Mouse (Mus musculus) hindbrain, postnatal 0 days (tissue): ENCODE results near the gene Per2. TPM values are rescaled to one million over a fixed set of nuclear protein-coding genes. Genes with fewer than 3 reads are reported as not detected.
A peak's percentile ranks its signal among the peaks of the same experiment; 100 is the strongest.

Experiments
- ATAC-seq: fragments of 200-750 bp; cut with Nextera tagmentation; 2 replicates; pipeline ENCODE4 v1.8.0; 2017; ENCODE audit warnings: mild to moderate bottlenecking, moderate TSS enrichment, moderate library complexity
- DNase-seq: peaks from one replicate; pipeline ENCODE4 v3.0.0-alpha.2; 2015; ENCODE audit warnings: low spot score
- H3K27ac ChIP-seq: fragments of 300-500 bp; sonication (generic); 2 replicates; pipeline ENCODE4 v1.5.1; 2014; ENCODE audit warnings: mild to moderate bottlenecking
- H3K27me3 ChIP-seq: fragments of 300-500 bp; sonication (generic); 2 replicates; pipeline ENCODE4 v1.6.1; 2014; ENCODE audit warnings: low read length, mixed read lengths; ENCODE audit not compliant: insufficient read depth
- H3K36me3 ChIP-seq: fragments of 300-500 bp; sonication (generic); 2 replicates; pipeline ENCODE4 v1.6.1; 2014; ENCODE audit warnings: low read length, mixed read lengths; ENCODE audit not compliant: insufficient read depth
- H3K4me1 ChIP-seq: fragments of 300-500 bp; sonication (generic); 2 replicates; pipeline ENCODE4 v1.6.1; 2014; ENCODE audit warnings: antibody characterized with exemption, low read length, mixed read lengths; ENCODE audit not compliant: insufficient read depth
- H3K4me2 ChIP-seq: fragments of 300-500 bp; sonication (generic); 2 replicates; pipeline ENCODE4 v1.6.1; 2014; ENCODE audit warnings: low read depth, mild to moderate bottlenecking, low read length, moderate library complexity, mixed read lengths
- H3K4me3 ChIP-seq: fragments of 300-500 bp; sonication (generic); 2 replicates; pipeline ENCODE4 v1.5.1; 2014; ENCODE audit warnings: low read length
- H3K9ac ChIP-seq: fragments of 300-500 bp; sonication (generic); replicated peaks from 2 replicates; pipeline ENCODE4 v1.6.1; 2014; ENCODE audit warnings: mild to moderate bottlenecking, low read length, moderate library complexity, mixed read lengths
- H3K9me3 ChIP-seq: fragments of 300-500 bp; sonication (generic); 2 replicates; pipeline ENCODE4 v1.6.1; 2016; ENCODE audit warnings: low read length, mixed read lengths
- CTCF ChIP-seq: IDR thresholded peaks from 2 replicates; pipeline ENCODE4 v1.5.1; 2016; ENCODE audit warnings: antibody characterized with exemption, control low read depth, low read depth
- WGBS: fragments of 180-500 bp; shearing (Covaris S2); extraction: QIAGEN DNeasy Blood & Tissue Kit; methylation state at CpG from one replicate; pipeline ENCODE4 v1.1.7; 2014; 5-methylcytosine and 5-hydroxymethylcytosine counted together
- polyA plus RNA-seq: library from polyadenylated mRNA; unstranded; fragments of >200 nt; fragmentation: Nextera tagmentation; extraction: Ambion mirVana; gene quantifications from 2 replicates; pipeline ENCODE4 v1.2.1, GENCODE M21; 2015
- total RNA-seq: library from RNA; depleted of rRNA; stranded (reverse); fragments of >200 nt; gene quantifications from 2 replicates; pipeline ENCODE4 v1.2.3, GENCODE M21; 2014; rRNA removed

Gene Per2
- total RNA-seq (10.0 and 12.0 TPM in 2 replicates), polyA plus RNA-seq (4.2 and 5.1 TPM in 2 replicates)

DNA sequence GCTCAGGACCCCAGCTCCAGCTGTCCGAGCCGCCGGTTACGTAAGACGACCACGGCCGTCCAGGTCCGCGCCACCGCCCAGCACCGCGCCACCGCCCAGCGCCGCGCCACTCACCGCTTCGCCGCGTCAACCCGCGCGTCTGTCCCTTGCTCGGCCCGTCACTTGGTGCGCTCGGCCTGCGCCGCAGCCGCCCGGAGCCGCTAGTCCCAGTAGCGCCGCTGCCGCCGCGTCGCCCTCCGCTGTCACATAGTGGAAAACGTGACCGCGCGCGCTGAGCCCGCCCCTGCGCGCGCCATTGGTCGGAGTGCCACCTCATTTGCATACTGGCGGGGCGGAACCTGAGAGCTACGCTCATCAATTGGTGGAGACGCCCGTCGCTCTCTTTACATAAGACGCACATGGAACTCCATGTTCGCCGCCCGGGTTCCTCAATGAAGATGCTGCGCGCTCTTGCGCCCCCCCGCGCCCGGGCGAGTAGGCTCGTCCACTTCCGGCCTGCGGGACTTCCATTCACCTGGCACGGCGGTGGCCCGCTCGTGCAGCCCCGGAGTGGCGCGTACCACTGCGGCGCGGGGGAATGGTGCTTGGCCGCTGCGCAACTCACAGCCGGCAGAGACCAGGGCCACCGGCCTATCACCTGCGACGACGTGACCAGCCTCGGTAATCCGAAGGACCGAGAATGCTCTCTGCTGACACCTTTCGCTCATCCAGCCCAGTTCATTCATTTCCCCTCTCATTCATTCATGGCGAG is at the start of gene Per2:
Gene Per2, minus strand, starts transcription at position 266 of the 751 bp plus-strand sequence.
- under 1% methylated on average over 86 of the region's 91 CpGs for WGBS
- peaks cover 11% of the 10 kb centered on the region for H3K4me1 ChIP-seq
- DNase-seq (peak; percentile 100), ATAC-seq (peak; percentile 97)
- peak; percentile 57 for TF ChIP-seq CTCF
- H3K27me3 ChIP-seq: no peaks in the 10 kb centered on the region
- H3K9ac ChIP-seq: peak within 1 kb of the TSS; percentile 88
- H3K4me2 ChIP-seq: peak within 1 kb of the TSS; percentile 90
- peak within 1 kb of the TSS; percentile 86 for H3K4me3 ChIP-seq
- H3K9me3 ChIP-seq: no peaks in the 10 kb centered on the region
- peak within 1 kb of the TSS; percentile 94 for H3K27ac ChIP-seq
- H3K36me3 ChIP-seq: no peaks in the 10 kb centered on the region

DNA sequence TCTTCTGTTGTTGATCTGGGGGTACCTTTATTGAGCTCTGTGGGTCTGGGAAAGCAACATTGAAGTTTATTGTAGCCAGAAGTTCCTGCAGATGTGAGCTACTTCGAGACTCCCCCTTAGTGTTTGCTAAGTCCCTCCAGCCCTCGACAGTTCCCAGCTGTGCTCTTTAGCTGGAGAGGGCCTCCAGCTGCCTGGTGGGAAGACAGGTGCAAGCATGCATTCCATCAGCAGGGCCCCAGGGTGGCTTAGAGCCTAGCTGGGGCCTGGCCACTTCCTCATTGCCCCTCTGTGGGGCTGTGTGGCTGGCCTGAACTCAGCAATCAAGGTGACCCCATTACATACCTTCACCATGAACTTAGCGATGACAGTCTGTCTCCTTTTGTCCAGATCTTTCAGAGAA is 45.5 kb upstream of the Per2 start:
- DNase-seq (no peak), ATAC-seq (no peak)
- no peak overlapping the region for H3K4me3 ChIP-seq
- no peaks in the 10 kb centered on the region for H3K4me1 ChIP-seq
- H3K4me2 ChIP-seq: no peak overlapping the region
- H3K36me3 ChIP-seq: peaks cover 44% of the 10 kb centered on the region; the same call in 1 of the 2 replicates
- no peaks in the 10 kb centered on the region for H3K27me3 ChIP-seq
- H3K9ac ChIP-seq: no peak overlapping the region
- no peak for TF ChIP-seq CTCF
- no peaks in the 10 kb centered on the region for H3K9me3 ChIP-seq
- no peak overlapping the region for H3K27ac ChIP-seq
- WGBS: 61% methylated on average over 3 of the region's 3 CpGs

DNA sequence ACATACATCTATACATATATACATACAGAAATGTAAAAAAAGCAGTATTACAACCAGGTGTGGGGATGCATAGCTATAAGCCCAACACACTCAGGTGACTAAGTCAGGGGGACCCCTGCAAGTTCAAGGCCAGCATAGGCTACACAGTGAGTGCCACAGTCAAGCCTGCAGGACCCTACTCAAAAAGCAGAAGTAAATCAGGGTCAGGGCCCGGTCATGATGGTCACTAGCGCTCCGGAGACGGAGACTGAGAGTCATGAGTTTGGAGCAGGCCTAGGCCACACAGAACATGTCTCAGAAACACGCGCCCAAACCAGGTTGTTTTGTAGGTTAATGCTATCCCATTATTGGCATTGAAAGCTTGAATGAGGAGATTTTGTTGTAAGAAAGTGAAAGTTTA is 39.5 kb upstream of the Per2 start:
- no peak overlapping the region for H3K4me2 ChIP-seq
- H3K4me3 ChIP-seq: no peak overlapping the region
- no peaks in the 10 kb centered on the region for H3K9me3 ChIP-seq
- H3K27ac ChIP-seq: no peak overlapping the region
- ATAC-seq (no peak), DNase-seq (no peak)
- WGBS: 93% methylated on average over 6 of the region's 6 CpGs
- H3K27me3 ChIP-seq: no peaks in the 10 kb centered on the region
- peaks cover 14% of the 10 kb centered on the region; the same call in 1 of the 2 replicates for H3K4me1 ChIP-seq
- H3K9ac ChIP-seq: no peak overlapping the region
- H3K36me3 ChIP-seq: peaks cover 18% of the 10 kb centered on the region; the same call in 1 of the 2 replicates
- TF ChIP-seq CTCF: no peak

DNA sequence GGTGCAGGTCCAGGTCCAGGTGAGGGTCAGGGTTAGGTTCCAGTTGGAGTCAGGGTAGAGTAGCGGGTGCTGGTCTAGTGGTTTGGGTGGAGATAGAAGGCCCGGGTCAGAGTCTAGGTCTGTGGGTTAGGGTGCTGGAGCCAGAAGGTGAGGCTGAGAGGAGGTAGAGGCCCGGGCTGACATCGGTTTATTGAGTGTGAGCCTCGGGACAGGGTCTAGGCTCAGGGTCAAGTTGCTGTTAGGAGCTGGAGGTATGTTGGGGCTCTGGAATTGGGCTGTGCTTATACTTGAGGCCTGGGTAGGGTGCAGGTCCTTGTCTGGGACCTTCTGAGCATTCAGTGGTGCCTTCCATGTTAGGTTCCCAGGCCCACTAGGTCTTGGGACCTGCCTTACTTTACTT is 36.2 kb upstream of the Per2 start:
- Histone ChIP-seq H3K4me3 (peak overlapping the region; percentile 87), H3K4me1 (peaks cover 14% of the 10 kb centered on the region; the same call in 1 of the 2 replicates), H3K27me3 (no peaks in the 10 kb centered on the region), H3K9ac (peak overlapping the region; percentile 74), H3K36me3 (peaks cover 1% of the 10 kb centered on the region; the same call in 1 of the 2 replicates), H3K4me2 (peak overlapping the region; percentile 82), H3K9me3 (no peaks in the 10 kb centered on the region), H3K27ac (no peak overlapping the region)
- DNase-seq (no peak), ATAC-seq (peak; percentile 9; the same call in 1 of the 2 replicates)
- WGBS: 50% methylated on average over 5 of the region's 5 CpGs
- TF ChIP-seq CTCF: no peak

DNA sequence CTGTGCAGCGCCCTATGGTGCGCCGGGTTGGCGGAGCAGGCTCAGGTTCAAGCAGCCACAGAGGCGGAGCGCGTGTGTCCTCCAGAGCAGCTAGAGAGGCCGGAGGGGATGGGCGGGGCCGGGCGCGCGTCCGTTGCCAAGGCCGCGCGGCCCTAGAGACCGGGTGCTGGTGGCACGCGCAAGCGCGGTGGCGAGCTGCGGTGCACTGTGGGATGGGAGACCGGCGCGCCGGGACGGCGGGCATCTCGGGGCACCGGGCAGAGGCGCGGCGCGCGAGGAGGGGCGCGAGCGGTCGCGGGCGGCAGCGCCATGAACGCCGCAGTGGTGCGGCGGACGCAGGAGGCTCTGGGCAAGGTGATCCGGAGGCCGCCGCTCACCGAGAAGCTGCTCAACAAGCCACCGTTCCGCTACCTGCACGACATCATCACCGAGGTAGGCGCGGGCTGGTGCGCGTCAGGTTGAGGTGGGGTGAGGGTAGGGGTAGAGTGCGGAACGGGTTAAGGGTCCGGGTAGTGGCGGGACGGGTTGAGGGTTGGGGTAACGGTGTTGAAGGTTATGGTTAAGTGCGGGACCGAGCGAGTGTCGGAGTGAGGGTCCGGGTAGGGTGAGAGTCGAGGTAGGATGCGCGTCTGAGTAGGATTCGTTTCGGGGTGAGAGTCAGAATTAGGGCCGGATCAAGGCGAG is 35.5 kb upstream of the Per2 start, which contains the start of gene Traf3ip1:
Gene Traf3ip1, plus strand, starts transcription at position 191 of the 684 bp plus-strand sequence.
- ATAC-seq (peak; percentile 98), DNase-seq (peak; percentile 96)
- Histone ChIP-seq H3K27me3 (no peaks in the 10 kb centered on the region), H3K4me1 (peaks cover 14% of the 10 kb centered on the region; the same call in 1 of the 2 replicates), H3K27ac (no peak within 1 kb of the TSS), H3K4me3 (peak within 1 kb of the TSS; percentile 87), H3K9ac (peak within 1 kb of the TSS; percentile 74), H3K36me3 (no peaks in the 10 kb centered on the region), H3K9me3 (no peaks in the 10 kb centered on the region), H3K4me2 (peak within 1 kb of the TSS; percentile 82)
- under 1% methylated on average over 76 of the region's 79 CpGs for WGBS
- no peak for TF ChIP-seq CTCF

DNA sequence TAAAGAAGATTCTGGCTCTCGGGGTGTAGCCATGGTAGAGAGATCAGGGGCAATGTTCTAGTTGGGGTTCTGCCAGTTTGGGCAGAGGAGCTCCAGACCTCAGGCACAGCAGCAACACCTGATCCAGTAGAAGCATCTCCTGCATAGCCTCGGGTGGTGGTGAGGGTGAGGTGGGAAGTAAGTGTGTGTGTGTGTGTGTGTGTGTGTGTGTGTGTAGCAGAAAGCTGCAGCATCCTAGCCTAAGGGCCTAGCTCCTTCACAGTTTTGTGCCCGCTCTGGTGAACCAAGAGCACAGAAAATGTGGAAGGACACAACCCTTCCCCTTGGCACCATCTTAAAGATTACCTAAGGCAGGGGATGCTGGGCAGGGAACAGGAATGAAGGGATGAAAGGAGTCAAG is 34.8 kb upstream of the Per2 start:
- no peak for TF ChIP-seq CTCF
- H3K9me3 ChIP-seq: no peaks in the 10 kb centered on the region
- WGBS: 49% methylated on average over 3 of the region's 3 CpGs
- H3K9ac ChIP-seq: no peak overlapping the region; the same call in 1 of the 2 replicates
- DNase-seq: no peak
- ATAC-seq: peak; percentile 11; the same call in 1 of the 2 replicates
- H3K4me2 ChIP-seq: peak overlapping the region; percentile 82
- peaks cover 14% of the 10 kb centered on the region; the same call in 1 of the 2 replicates for H3K4me1 ChIP-seq
- no peaks in the 10 kb centered on the region for H3K36me3 ChIP-seq
- no peak overlapping the region for H3K27ac ChIP-seq
- no peaks in the 10 kb centered on the region for H3K27me3 ChIP-seq
- H3K4me3 ChIP-seq: peak overlapping the region; percentile 87
